Mouse (Mus musculus) embryo, embryonic 9.5 days (tissue): Measurements from ENCODE around the gene Xirp1.

ENCODE experiments used
- DNase-seq: peaks from one replicate; pipeline ENCODE4 v3.0.0-alpha.2; 2017; ENCODE audit errors: extremely low spot score

The Xirp1 gene

DNA sequence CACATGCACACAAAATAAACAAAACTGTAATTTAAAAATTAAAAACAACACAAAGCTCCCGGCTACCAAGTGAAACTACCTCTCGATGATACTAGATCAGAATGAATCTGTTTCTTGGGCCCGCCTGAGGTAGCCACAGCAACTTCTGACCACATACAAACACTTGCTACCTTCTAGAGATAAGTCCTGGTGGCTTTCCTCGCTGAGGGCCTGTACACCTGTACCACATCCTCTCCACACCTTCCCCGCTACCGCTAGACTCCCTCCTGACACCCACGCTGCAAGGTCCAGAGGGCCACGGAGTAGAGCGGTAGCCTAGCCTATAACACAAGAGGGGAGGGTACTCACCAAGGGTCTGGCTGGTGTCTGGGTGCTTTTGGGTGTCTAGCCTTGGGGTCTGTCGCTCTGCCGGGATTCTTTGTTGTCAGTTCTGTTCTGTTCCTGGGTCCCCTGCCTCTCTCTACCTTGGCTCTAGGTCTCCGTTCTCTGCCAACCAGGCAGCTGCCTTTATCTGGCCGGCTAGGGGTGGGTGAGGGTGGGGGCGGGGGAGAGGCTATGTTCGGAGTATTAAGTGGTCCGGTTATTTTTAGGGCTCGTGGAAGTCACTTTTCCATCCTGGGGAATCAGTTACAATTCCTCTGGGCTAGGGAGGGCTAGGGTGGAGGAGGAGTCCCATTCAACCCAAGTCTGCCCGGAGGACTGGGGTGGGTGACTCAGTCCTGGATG is at the start of gene Xirp1:
Gene Xirp1, minus strand, starts transcription at position 513 of the 726 bp plus-strand sequence.
- no peak for DNase-seq

DNA sequence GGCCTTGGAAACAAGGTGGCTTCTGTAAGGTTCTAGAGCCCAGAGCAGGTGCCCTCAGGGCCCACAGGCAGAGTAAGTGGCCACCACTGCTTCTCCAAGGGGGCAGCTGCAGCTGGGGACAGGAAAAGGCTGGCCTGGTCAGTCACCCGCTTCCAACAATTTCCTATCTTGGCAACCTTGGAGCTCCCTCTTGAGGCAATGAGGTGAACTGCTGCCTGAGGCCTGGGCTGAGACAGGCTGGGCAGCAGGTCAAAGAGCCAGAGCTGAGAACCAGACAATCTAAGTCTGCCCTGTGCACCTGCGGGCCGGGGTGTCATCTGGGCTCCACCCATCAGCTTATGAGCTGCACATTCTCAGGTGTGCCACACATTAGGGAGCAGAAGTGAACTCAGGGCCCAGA is 49.8 kb upstream of the Xirp1 start:
- peak; percentile 81 for DNase-seq

DNA sequence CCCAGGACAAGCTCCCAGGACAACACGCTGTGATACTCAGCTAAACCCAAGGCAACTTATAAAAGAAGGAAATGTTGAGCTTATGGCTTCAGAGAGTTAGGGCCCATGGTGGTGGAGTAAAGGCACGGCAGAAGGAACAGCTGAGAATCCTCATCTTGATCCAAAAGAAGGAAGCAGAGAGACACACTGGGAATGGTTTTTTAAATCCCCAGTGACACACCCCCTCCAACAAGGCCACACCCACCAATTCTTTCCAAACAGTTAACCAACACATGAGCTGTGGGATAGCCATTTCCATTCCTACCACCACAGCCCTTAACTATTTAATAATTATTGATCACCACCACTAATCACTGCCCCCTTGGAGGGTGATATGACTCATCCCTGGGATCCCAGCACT is 47.9 kb upstream of the Xirp1 start:
- no peak for DNase-seq

DNA sequence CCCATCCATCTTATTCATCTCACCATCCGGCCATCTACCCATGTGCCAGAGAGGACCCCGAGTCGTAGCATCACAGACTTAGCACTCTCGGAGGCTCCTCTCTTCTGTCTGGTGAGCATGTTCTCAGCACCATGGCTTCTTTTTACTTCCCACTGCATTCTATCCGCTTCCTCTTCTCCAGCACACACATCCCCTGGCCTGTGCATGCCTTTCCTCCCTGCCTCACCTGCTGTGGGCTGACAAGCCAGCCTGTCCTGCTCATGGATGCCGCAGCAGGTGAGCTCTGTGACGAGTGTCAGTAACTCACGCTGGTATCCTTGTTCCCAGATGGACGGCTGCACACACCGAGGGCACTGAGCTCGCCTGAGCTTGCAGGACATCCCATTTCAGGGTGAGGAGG is 46.4 kb upstream of the Xirp1 start, which contains the start of gene Cx3cr1:
Gene Cx3cr1, minus strand, starts transcription at position 101 of the 400 bp plus-strand sequence.
- no peak for DNase-seq

DNA sequence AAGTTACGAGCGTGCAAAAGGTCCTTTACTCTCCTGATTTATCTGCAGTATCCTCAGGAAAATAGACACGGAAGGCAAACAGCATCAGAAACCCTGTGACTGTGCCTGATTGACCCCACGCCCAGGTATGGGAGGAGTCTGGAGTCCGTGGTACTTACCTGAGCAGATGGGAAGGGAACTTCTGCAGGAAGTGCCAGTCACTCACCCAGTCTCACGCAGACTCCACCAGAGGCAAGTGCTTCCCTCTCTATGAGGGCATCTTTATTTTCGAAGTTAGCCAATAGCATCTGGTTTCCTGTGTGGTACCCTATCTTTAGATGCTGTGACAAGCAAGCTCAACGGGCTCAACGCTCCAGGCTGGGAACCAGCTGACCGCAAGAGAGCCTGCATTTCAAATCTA is 44.6 kb upstream of the Xirp1 start:
- no peak for DNase-seq

DNA sequence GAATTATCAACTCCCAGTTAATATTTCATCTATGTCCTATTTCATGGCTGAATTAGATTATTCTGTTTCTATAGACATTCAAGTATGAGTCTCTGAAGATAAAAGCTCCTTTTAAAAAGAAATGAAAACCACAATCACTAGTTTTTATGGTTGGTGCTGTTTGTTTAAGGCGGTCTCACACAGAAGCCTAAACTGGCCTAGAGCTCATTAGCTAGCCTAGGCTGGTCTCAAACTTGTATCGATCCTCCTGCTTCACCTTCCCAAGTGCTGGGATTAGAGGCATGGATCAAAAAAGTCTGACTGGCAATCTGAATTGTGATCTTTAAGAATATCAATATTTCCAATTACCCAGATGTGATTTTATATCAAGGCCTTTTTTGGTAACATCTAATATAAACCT is 44.2 kb upstream of the Xirp1 start:
- DNase-seq = no peak

DNA sequence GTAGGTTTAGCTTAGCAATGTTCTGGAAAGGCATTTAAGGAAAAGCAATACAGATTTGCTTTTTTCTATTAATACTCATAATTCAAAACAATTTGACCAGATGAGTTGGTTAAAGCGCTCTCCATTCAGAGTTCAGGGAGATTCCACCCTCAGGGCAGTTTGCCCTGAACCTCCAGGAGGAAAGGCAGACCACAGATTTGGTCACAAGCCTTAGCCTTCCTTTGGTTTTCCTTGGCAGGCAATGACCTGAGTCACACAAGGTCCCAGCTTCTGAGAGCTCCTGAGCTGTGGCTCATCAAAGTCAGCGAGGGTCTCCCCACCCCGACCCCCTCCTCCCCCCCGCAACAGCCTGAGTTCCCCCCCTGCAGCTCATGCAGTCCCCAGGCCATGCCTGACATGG is 40.9 kb upstream of the Xirp1 start:
- DNase-seq = no peak

DNA sequence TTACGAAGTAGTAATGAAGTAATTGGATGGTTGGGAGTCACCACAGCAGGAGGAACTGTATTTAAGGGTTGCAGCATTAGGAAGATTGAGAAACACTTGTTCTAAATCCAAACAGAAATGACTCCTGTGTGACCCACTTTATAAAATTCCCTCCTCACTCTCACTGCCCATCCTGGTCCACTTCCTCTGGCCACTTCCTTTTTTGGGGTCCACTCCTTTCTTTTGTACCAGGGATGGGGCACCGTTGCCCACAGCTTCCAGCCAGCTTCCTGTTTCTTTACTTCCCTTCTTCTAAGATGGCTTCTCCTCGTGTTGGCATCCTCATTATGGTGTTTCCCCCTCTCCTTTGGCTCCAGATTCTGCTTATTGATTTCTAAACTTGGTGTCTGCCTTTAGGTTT is 35.3 kb upstream of the Xirp1 start:
- DNase-seq = no peak

DNA sequence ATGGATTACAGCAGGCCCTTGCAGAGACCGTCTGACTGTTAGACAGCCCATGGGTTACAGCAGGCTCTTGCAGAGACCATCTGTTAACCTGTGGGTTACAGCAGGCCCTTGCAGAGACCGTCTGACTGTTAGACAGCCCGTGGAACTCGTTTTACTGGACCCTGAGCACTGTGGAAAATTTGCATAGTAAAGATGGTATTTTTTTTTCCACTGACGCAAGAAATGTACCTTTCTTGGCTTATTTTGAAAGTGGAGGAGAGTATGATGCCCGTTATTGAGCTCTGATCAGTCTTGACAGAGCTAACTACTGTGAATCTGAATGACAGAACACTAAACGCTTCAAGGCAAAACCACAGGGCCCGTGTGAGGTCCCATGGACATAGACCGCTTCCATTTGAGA is 32.8 kb upstream of the Xirp1 start:
- DNase-seq = no peak

DNA sequence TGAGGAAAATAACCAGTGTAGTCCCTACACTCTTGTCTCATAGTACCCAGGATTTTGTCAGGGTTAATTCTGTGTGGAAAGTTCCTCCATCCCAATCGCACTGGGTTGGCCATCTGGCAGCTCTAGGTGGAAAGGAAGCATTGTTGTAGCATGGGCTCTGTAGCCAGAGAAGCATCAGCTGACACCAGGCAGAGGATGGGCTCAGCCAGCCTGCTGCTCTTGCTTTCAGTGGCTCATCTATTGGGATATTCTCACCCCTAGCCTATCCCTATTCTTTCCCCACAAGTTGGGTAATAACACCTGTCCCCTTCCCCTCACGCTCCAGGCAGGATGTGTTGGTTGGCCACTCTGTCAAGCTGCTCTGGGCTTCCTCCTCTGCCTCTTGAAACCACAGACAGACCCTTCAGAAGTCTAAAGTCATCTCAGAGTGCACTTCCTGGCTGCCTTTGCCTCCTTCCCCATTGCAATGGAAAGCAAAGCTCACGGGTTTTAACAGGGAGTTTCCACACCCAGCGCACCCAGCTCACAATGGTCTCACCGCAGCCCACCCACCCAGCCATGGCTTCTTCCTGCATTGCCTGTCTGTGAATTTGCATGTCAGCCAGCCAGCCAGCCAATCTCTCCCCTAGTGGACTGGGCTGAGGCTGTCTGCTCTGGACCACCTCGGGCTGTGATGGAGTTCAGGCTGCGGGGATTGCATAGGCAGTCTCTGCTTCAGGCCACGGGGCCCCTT is 31.3 kb upstream of the Xirp1 start:
- no peak for DNase-seq

DNA sequence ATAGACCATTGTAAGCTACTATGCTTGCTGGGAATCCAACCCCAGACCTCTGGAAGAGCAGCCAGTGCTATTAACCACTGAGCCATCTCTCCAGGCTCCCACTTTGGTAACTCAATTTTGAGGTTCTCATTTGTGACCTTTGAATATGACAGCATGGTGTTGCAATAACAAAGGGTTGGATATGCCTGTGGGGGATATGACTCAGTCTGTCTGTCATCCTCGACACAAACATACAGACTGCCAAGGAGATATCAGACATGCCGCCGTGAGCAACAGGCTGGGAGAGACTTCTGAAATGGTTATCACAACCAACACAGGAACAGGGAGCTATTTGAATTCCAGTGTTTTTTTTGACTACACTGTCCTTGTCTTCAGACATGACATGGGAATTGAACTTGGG is 26.0 kb upstream of the Xirp1 start:
- no peak for DNase-seq

DNA sequence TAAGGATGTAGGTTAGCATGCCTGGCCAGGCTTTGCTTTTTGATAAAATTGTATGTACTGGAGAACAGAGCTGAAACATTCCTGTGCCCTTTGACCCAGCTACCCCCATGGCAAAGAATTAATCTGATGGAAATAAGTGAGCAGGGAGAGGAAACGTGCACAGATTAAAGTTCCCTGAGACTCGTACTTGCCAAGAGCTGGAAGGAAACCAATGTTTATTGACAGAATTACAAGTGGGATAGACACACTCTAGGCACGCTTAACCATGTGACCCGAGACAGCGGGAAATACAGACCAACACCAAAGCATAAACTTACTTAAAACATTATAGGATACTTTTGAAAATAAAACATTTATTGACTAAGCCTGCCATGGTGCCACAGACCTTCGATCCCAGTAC is 25.1 kb upstream of the Xirp1 start:
- no peak for DNase-seq

DNA sequence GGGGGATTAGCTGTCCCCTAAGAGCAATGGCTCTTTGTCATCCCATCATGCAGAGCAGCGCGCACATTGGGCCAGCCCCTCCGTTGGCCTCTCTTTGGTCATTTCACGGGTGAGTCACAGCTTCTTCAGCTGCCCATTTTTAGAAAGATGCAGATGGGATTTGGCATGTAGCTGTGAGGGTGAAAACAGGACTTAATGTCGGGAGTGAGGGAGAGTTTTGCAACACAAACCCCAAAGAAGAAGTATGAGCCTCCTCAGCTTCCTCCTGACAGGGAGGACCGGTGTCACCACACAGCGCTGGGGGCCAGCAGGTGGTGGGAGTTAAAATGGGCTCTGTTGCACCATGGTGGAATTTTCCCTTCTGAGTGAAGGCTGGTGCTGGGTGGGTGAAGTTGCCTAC is 19.7 kb upstream of the Xirp1 start:
- DNase-seq = no peak

DNA sequence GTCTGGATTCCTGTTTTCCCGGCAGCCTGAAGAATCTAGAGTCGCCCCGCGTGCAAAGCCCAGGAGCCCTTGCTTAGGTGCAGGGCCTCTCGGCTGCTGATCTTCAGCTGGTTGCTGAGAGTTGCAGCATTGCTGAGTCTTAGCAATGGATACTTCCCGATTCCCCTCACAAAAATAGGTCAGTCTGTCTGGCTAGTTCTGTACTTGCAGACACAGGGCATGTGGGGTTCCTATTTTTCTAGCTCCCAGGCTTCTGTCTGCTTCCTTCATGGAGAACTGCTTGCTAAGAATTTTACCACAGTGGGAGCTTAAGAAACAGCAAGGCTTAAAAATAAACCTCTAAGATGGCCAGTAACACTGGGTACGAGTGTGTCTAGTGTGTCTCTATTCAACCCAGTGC is 14.0 kb upstream of the Xirp1 start:
- DNase-seq = no peak

DNA sequence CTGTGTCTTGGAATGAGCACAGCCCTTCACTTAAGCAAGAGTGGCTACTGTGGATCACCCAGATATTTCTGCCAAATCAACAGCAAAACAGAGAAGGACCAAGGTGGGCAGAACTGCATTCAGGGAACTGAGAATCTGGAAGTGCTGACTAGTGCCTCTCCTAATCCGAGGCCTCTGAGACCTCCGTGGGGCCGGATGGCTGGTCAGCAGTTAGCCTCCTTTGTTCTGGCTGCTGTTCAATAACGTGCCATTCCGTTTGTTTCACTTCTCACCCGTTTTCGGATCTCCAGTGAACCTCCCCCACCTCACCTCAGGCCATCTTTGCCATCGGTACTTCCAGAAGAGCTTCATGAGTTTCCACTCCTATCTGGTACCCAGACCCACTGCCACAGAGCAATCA is 11.0 kb upstream of the Xirp1 start:
- no peak for DNase-seq

DNA sequence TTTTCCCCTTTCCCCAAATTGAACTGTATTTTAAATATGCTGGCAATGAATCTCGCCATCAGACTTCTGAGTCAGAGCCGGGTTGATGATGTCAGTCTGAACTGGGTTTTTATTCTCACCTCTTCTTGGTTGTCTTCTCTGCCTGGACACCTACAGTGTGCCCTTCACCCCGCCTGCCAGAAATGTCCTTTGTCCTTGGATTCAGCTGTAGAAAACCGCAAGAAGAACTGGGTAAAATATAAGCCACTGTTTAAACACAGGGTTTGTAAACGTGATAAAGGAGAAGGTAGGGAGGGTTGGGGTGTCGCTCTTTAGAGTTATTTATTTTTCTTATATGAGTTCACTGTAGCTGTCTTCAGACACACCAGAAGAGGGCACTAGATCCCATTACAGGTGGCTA is 9.3 kb upstream of the Xirp1 start:
- no peak for DNase-seq

DNA sequence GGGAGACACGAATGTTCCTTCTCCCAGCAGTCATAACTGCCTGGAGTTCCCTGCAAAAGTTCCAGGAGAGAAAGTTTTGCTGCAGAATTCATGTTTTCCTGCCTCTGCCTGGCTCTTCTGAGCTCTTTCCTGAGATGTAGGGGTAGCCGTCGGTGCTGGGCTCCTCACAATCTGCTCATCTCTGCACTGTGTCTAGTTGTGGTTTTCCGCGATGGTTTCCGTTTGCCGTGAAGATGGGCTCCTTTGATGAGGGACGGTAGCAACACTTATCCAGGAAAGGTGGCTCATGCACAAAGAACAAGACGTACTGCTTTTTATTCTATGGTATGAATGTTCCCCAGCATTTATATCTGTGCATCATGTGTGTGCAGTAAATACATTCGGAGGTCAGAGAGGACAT is 7.0 kb upstream of the Xirp1 start:
- DNase-seq = no peak

DNA sequence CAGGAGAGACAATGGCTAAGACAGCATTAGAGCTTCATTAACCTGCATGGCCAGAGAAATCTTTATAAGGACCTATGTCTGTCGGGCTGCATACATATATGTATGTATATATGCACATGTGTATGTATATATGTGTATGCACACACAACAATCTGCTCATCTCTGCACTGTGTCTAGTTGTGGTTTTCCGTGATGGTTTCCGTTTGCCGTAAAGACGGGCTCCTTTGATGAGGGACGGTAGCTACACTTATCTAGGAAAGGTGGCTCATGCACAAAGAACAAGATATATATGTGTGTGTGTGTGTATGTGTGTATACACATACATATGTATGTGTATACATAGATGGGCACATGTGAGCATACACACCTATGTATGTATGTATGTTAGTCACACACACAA is 6.5 kb upstream of the Xirp1 start:
- no peak for DNase-seq

DNA sequence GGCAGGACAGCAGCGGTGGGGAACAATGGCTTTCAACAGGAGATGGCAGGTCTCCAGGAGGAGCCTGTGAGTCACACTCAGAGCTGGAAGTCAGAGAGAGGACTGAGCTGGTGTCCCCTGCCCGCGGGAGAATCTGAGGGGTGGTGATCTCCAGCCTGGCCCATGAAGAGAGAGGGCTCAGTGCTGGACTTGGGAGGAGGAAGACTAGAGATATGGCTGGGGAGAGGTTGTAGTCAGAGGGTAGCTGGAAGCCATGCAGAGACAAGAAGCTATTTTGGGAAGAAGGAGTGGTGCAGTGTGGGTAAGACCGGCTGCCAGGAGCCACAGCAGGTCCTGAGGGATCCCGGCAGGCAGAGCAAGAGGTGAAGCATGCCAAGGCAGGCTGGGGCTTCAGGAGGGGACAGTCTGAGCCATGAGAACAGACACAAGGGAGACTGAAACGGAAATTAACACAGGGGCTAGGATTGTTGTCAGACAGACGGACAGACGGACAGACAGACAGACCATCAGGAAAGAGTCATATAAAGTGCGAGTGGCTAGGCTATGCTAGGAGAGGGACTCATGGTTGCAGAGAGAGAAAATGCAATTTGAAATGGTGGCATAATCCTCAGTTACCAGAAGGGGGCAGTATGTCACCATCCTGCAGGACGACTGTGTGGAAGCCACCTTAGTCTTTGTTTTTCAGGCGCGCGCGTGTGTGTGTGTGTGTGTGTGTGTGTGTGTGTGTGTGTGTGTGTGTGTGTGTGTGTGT is 4.2 kb upstream of the Xirp1 start:
- peak; percentile 61 for DNase-seq

DNA sequence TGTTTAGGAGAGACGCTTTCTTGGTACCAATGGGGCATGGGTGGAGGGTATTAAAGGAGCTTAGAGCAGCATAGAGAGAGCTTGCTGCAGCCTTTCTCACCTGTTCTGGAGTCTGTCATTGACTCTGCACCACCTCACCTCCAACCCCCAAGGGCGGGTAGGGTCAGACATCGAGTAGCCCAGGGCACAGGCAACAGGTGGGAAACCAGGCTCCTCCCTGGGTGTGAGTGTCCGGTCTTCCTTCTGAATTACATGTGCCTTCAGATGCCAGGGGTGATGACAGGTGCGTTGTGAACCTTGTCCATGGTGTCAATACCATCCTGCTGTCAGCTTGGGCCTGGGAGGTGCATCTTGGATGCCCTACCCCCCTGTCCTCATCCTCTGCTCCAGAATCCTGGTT is 1.2 kb upstream of the Xirp1 start:
- no peak for DNase-seq

DNA sequence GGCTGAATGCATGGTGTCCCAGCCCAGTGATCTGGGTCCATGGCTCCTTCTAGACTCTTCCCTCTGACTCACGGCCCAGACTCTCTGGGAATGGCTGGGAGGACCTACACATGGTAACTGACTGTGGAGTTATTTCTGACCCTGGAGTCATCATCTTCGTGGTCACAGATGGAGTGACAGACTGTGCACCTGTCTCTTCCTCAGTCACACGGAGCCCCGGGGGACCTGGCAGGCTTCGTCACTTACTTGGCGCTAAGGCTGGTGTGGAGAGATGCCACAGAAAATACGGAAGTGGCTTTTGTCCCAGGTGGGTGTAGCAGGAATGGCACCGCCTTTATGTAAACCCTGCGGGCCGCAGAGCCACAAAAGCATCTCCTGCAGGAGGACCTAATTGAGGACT is 773 bp upstream of the Xirp1 start:
- DNase-seq = no peak

DNA sequence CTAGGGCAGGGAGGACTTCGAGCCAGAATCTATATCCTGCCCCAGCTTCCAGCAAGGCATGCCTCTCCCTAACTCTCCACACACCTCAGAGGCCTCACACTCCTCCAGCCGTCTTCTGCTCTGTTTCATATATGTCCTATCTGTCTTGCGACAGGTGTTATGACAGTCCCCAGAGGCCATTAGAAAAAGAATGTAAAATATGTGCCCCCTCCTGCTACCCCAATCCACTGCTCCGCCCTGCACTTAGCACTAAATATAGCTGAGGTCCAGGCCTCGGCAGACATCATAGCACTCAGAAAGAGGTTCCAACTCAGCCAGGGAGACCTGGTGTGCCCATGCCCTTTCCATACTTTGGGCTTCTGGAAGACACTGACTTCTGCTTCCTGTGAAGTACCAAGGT is 2.2 kb downstream of the Xirp1 start:
- no peak for DNase-seq
